Mouse (Mus musculus) thymus, adult 2 months (tissue): ENCODE data around the gene Pcbp1.

Experiments
- CTCF ChIP-seq: fragments of 200-500 bp; IDR thresholded peaks from 2 replicates; pipeline ENCODE4 v1.5.1; 2012; ENCODE audit warnings: mild to moderate bottlenecking, control low read depth, low read length, moderate library complexity, borderline replicate concordance; ENCODE audit not compliant: control insufficient read depth, poor library complexity, insufficient read depth; ENCODE audit errors: extremely low read depth
- POLR2A ChIP-seq: fragments of 200-500 bp; IDR thresholded peaks from 2 replicates; pipeline ENCODE4 v1.6.1; 2012; ENCODE audit warnings: mild to moderate bottlenecking, low read length, control low read depth, moderate library complexity; ENCODE audit not compliant: control insufficient read depth, poor library complexity, insufficient read depth; ENCODE audit errors: extremely low read depth

- TF ChIP-seq CTCF (no peak), POLR2A (no peak)
These were observed 30.0 kb downstream of the Pcbp1 start for GRCm38 (mm10) chr6:86496127-86496526.
